Mouse (Mus musculus) cerebellum, postnatal 36 days (tissue): ENCODE data around the gene Il22ra1.
"Not testable (repeated sequence)": the region's sequence is repeated elsewhere in the genome, so short reads cannot be mapped to it uniquely, and the experiment has no call there.

ENCODE experiments used
- DNase-seq, 2 experiments: peaks; one replicate each; pipeline ENCODE4 v3.0.0; 2021 to 2022; ENCODE audit warnings: mixed read lengths in 2 of 2

Gene Il22ra1

GRCm38 (mm10) chr4:135727817-135728216 is at the start of gene Il22ra1:
Gene Il22ra1, plus strand, starts transcription at chr4:135728172.
- no peak for DNase-seq

DNA sequence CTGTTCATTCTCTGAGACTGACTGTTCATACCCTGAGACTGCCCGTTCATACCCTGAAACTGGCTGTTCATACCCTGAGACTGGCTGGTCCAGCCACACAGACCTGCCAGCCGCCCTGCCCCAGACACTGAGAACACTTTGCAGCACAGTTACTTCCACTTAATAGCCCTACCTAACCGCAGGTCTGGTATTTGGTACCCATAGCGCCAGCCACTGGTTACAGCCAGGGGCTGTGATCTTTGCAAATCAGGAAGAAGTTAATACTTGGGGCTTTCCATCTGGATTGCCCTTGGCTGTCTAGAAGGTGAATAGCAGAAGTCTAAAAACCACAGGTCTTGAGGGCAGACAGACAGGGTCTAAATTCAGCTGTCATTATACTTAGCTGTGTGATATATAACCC is 48.7 kb upstream of the Il22ra1 start:
- DNase-seq: no peak

- no peak for DNase-seq
Measured at GRCm38 (mm10) chr4:135681789-135682188, 46.2 kb upstream of the Il22ra1 start.

GRCm38 (mm10) chr4:135683553-135683952 is 44.4 kb upstream of the Il22ra1 start:
- DNase-seq: peak; percentile 33 to 39

DNA sequence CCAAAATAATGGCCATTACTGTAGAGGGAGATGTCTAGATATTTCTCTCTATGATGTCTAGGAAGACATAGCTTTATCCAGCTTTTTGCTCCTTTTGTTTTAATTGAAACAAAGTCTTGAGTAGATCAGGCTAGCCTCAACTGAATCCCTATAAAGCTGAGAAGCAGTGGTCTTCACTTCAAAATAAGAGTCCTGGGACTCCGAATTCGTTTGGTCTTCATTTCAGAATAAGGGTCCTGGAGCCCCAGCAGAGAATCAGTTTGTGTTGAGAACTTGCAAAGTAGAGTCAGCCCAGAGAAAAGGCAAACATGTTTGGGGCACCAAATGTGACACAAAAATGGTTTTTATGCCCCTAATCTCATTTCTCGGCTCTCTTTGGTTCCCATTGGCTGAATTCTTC is 43.2 kb upstream of the Il22ra1 start:
- DNase-seq: no peak

DNA sequence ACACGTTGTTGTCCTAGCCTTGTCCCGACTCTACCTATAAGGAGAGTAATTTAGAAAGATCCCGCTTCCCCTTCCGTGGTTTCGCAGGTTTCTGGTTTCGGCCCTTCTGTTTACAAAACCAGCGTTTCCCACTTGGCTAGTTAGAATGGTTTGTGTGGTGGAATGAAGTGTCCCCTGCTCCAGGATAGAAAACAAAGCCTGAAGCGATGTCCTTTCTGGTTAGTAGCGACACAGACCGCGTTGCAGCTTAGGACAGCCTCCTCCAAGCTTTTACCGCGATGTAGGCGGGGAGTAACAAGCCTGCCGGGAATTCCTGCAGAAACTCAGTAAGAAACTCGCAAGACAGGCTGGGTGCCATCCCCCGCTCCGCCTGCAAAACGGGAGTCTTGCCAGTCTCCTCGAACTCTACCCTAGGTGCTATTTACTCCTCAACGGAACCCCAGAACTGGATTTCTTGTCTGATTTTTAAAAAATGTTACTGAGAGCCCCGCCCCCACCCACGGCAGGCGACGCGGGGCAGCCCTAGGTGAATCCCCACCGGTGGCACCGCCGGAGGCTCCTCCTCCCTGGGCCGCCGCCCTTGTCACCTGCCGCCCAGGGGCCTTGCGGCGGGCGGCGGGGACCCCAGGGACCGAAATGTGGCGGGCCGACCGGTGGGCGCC is 41.9 kb upstream of the Il22ra1 start, which contains the start of gene Ifnlr1:
TSS of gene Ifnlr1 (plus strand) at position 382 of the 662 bp plus-strand sequence.
- peak in 1 of 2 experiments; percentile 18 for DNase-seq

- no peak for DNase-seq
Measured at GRCm38 (mm10) chr4:135686568-135686953, 41.4 kb upstream of the Il22ra1 start.

- DNase-seq: no peak
Measured at GRCm38 (mm10) chr4:135689797-135690196, 38.2 kb upstream of the Il22ra1 start.

DNA sequence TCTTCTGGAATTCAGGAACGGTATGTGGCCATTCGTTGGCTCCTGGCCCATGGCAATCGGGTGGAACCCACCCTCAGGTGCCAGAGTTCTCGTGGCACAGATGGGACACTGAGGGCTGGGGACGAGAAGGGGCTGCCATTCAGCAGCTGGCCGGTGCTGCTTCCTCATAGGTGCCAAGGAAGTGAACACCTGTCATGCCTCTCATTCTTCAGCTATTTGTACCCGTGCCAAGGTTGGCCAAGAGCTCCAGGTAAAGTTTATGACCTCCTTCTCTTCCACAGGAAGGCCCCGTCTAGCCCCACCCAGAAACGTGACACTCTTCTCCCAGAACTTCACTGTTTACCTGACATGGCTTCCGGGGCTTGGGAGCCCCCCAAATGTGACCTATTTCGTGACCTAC is 37.7 kb upstream of the Il22ra1 start:
- no peak for DNase-seq

GRCm38 (mm10) chr4:135692916-135693315 is 35.1 kb upstream of the Il22ra1 start:
- no peak for DNase-seq

GRCm38 (mm10) chr4:135698498-135698897 is 29.5 kb upstream of the Il22ra1 start:
- DNase-seq: no peak

GRCm38 (mm10) chr4:135703497-135703896 is 24.5 kb upstream of the Il22ra1 start:
- DNase-seq: no peak

- DNase-seq: no peak
Measured at GRCm38 (mm10) chr4:135704016-135704415, 24.0 kb upstream of the Il22ra1 start.

- no peak for DNase-seq
Measured at GRCm38 (mm10) chr4:135706045-135706444, 21.9 kb upstream of the Il22ra1 start.

GRCm38 (mm10) chr4:135709072-135709564 is 18.9 kb upstream of the Il22ra1 start:
- DNase-seq: peak; percentile 66 to 73

GRCm38 (mm10) chr4:135709621-135710020 is 18.4 kb upstream of the Il22ra1 start:
- no peak for DNase-seq

DNA sequence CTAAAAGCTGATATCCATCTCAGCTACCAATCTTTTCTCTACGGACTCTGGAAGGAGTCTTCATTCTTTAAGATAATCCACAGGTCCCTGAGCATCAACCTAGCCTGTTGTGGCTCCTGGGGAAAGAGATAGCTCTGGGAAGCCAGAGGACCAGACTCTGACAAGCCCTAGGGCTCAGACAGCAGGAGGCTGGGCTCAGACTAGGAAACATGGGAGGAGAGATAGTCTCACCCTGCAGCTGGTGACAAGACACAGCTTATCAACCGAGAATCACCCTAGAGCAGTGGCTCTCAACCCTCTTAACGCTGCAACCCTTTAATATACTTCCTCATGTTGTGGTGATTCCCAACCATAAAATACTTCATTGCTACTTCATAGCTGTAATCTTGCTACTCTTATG is 17.6 kb upstream of the Il22ra1 start:
- no peak for DNase-seq

- peak; percentile 21 to 24 for DNase-seq
Measured at GRCm38 (mm10) chr4:135714776-135715175, 13.2 kb upstream of the Il22ra1 start.

- not testable (repeated sequence) for DNase-seq
Measured at GRCm38 (mm10) chr4:135716438-135716837, 11.5 kb upstream of the Il22ra1 start.

DNA sequence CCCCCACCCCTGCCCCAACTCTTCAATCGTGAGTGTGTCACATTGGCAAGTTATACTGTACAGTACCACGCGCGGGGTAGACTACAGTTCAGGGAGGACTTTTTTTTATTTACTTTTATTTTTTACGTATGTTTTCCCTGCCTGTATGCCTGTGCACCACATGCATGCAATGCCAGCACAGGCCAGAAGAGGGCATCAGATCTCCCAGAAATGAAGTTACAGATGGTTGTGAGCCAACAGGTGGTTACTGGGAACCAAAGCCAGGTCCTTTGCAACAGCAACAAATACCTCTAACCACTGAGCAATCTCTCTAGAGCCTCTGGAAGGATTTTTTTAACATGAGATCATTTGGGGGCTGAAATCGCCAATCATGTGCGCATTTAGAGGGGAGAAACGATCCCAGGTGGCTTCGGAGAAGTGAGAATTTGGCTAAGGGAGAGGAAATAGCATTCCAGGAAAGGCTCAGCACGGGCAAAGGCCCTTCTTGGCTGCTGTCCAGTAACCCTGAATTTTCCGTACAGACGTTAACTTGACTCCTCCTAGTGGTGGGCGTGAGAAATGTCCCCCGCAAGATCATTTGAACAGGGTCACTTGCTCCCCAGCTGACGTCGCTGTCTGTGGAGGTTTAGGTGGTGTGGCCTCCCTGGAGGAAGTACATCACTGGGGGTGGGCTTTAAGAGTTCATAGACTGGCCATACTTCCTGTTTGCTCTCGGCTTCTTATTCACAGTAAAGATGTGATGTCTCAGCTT is 5.3 kb upstream of the Il22ra1 start:
- DNase-seq: no peak

DNA sequence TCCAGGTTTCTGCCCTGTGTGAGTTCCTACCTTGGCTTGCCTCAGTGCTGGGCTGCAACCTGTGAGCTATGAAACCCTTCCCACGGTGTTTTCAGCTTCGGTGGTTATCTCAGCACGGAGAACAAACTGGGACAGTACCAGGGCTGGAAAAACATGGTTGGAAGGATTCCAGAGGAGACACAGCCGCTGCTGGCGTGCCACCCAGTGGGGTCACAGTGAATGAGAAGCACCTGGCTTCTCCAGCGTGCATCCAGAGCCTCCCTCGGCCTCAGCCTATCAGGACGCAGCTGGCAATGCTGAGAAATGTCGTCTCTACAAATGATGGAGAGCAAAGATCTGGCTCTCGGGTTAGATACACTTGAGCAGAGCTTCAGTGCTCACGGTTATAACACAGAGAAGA is 1.6 kb upstream of the Il22ra1 start:
- no peak for DNase-seq

- peak; percentile 47 to 56 for DNase-seq
Measured at GRCm38 (mm10) chr4:135730204-135730603, 2.2 kb downstream of the Il22ra1 start.

DNA sequence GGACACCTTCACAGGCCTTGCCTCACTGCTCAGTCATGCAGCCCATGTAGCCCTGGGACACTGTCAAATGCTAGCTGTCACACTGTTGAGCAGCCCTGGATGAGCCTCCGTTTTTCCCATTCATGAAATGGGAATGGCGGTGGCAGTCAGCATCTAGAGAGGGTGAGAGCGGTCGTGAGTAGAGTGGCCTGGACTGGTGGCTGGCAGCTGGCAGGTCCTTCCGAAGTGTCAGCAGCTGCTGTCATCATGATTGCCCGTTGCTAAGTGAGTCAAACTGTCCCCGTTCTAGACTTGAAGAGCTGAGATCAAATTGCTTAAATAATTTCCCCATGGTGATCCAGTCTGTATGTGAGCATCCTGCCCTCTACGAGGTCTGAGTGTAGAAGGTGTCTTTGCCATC is 3.0 kb downstream of the Il22ra1 start:
- DNase-seq: no peak

GRCm38 (mm10) chr4:135733901-135734300 is 5.9 kb downstream of the Il22ra1 start:
- DNase-seq: no peak
